In the genomic region with DNA sequence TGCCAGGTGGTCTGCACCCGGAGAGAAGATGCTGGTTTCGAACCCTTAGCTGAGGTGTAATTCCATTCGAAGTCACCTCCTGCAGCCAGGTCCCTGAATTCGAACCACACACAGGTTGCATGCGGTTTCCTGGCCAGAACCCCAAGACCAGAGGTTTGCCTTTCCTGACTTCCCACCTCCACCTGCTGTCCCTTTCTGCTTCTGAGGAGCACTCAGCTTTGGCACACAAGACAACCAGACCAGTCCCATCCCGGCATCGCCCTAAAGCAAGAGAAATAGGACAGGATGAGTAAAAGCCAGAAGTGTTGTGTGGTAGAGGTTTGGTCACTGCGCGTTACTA, we compare ENCODE assay signal across 8 mouse cellular contexts. TPM values are rescaled to one million over a fixed set of nuclear protein-coding genes. Genes with fewer than 3 reads are reported as not detected.
A peak's percentile ranks its signal among the peaks of the same experiment; 100 is the strongest.
DNase-seq lines count a peak whose midpoint lies in the region; ATAC-seq and TF ChIP-seq lines count a peak whose summit lies in the region.

No protein-coding gene starts in this region.

- peak overlapping the region; percentile 82 for H3K4me2 ChIP-seq in liver, embryonic 14.5 days (ENCODE audit: low read depth)

- TF ChIP-seq POLR2A in testis, adult 2 months (IDR thresholded peaks at IDR 0.05; ENCODE audit: control insufficient read depth, low read depth, low read length), result no peak

- H3K36me3 ChIP-seq in testis, adult 2 months (ENCODE audit: control insufficient read depth, insufficient read depth, low read length), result no peaks in the 10 kb centered on the region
- no peaks in the 10 kb centered on the region for H3K36me3 ChIP-seq in liver, embryonic 14.5 days (replicated peaks; ENCODE audit: control insufficient read depth, insufficient read depth, low read depth)

- no peaks in the 10 kb centered on the region for H3K27me3 ChIP-seq in testis, adult 2 months (ENCODE audit: control insufficient read depth, insufficient read depth, low read length)
- no peaks in the 10 kb centered on the region; the same call in 1 of the 2 replicates for H3K27me3 ChIP-seq in liver, embryonic 14.5 days (ENCODE audit: control insufficient read depth, insufficient read depth, low read length)

- TF ChIP-seq CTCF in testis, adult 2 months (IDR thresholded peaks at IDR 0.05; ENCODE audit: control insufficient read depth, insufficient read depth, insufficient replicate concordance, low read depth, low read length), result no peak
- no peak for TF ChIP-seq CTCF in liver, embryonic 14.5 days (IDR thresholded peaks at IDR 0.05; ENCODE audit: low read depth)

- peak overlapping the region; percentile 56; the same call in 1 of the 2 replicates for H3K9ac ChIP-seq in liver, embryonic 14.5 days (replicated peaks)

- peak; percentile 5; the same call in 1 of the 2 replicates for ATAC-seq in liver, embryonic 14.5 days (ENCODE audit: insufficient read depth)

- peaks cover 14% of the 10 kb centered on the region for H3K4me1 ChIP-seq in testis, adult 2 months (ENCODE audit: control insufficient read depth, insufficient read depth, low read length)
- H3K4me1 ChIP-seq in liver, embryonic 14.5 days (replicated peaks; ENCODE audit: control insufficient read depth in 2 of 2, insufficient read depth in 2 of 2, low read length in 1 of 2), result peaks cover 0 to 3% of the 10 kb centered on the region in 2 experiments; a peak in 1 of 4 replicates

- no peak overlapping the region for H3K27ac ChIP-seq in testis, adult 2 months (ENCODE audit: control insufficient read depth, insufficient read depth, low read depth, low read length)
- H3K27ac ChIP-seq in liver, embryonic 14.5 days, result no peak overlapping the region

- H3K4me3 ChIP-seq in testis, adult 2 months (ENCODE audit: control insufficient read depth, low read depth, low read length), result peak overlapping the region; percentile 85
- H3K4me3 ChIP-seq in liver, embryonic 14.5 days (ENCODE audit: insufficient read depth in 1 of 2, low read depth in 2 of 2, low read length in 2 of 2), result peak overlapping the region; percentile 69 to 78

- DNase-seq in cerebellum, adult 9-10 months, result peak; percentile 25
- no peak for DNase-seq in cerebellum, postnatal 4 days (ENCODE audit: low spot score in 2 of 2)
- no peak for DNase-seq in testis, postnatal 10 days (ENCODE audit: low spot score)
- no peak for DNase-seq in liver, embryonic 14.5 days (ENCODE audit: low read depth in 3 of 3, low spot score in 3 of 3)
- DNase-seq in frontal cortex, postnatal 36 days (ENCODE audit: low spot score in 2 of 2), result no peak
- no peak for DNase-seq in layer of hippocampus, postnatal 25 days (ENCODE audit: extremely low spot score in 1 of 2, low spot score in 1 of 2)
- DNase-seq in layer of hippocampus, postnatal 10 days (ENCODE audit: low spot score in 2 of 2), result no peak

- TF ChIP-seq EP300 in liver, embryonic 14.5 days (IDR thresholded peaks at IDR 0.05; ENCODE audit: low read depth), result no peak

- 24% methylated on average over 9 of the region's 9 CpGs for WGBS in liver, embryonic 14.5 days (ENCODE audit: insufficient replicate concordance)

- H3K9me3 ChIP-seq in liver, embryonic 14.5 days (ENCODE audit: control insufficient read depth, low read length), result no peaks in the 10 kb centered on the region

RNA-seq across cellular contexts. Expression of gene Pam, which starts 0.5 kb away (rescaled TPM):
- 6.0 and 6.1 TPM in 2 replicates for polyA plus RNA-seq in testis, adult 2 months (2012; rRNA removed)
- polyA plus RNA-seq in liver, embryonic 14.5 days (2012; rRNA removed), result 2.9 and 5.1 TPM in 2 replicates
- 7.6 TPM in 2 replicates for polyA plus RNA-seq in liver, embryonic 14.5 days (2014; fragmentation: Nextera tagmentation; extraction: Ambion mirVana)
- 100 to 1,000 TPM; 181 to 187 TPM for total RNA-seq in layer of hippocampus, postnatal 25 days (2021)
- total RNA-seq in layer of hippocampus, postnatal 10 days (2021), result 100 to 1,000 TPM; 158 to 166 TPM
